Mouse (Mus musculus) MEL (cell line): Measurements from ENCODE around the gene Gm10770. TPM values are rescaled to one million over a fixed set of nuclear protein-coding genes. Genes with fewer than 3 reads are reported as not detected.
"Not testable (repeated sequence)": the region's sequence is repeated elsewhere in the genome, so short reads cannot be mapped to it uniquely, and the experiment has no call there.

Experiments used
- DNase-seq: peaks from one replicate; pipeline ENCODE4 v3.0.0; 2011; ENCODE audit warnings: low read depth, low spot score
- H3K27ac ChIP-seq: 2 replicates; pipeline ENCODE4 v1.5.1; 2012; ENCODE audit warnings: low read depth, mild to moderate bottlenecking, control low read depth, low read length, moderate library complexity; ENCODE audit not compliant: control insufficient read depth
- H3K27me3 ChIP-seq, 2 experiments: fragments of 150-350 bp in 1 of 2; sonication (generic) in 1 of 2; 2 replicates each; pipeline ENCODE4 v1.6.1; 2012; ENCODE audit warnings: low read length in 2 of 2, mild to moderate bottlenecking in 2 of 2, improper control_type of control experiment in 1 of 2, moderate library complexity in 1 of 2; ENCODE audit not compliant: insufficient read depth in 2 of 2, control insufficient read depth in 1 of 2
- H3K36me3 ChIP-seq, 2 experiments: 2 replicates each; pipeline ENCODE4 v1.6.1; 2012 to 2014; ENCODE audit warnings: low read length in 2 of 2, improper control_type of control experiment in 1 of 2, inconsistent platforms in 1 of 2, mild to moderate bottlenecking in 1 of 2; ENCODE audit not compliant: insufficient read depth in 2 of 2, control insufficient read depth in 1 of 2
- H3K4me1 ChIP-seq, 2 experiments: fragments of 150-350 bp in 1 of 2; sonication (generic) in 1 of 2; 2 replicates each; pipeline ENCODE4 v1.6.1; 2012; ENCODE audit warnings: low read length in 2 of 2, improper control_type of control experiment in 1 of 2, mild to moderate bottlenecking in 1 of 2; ENCODE audit not compliant: insufficient read depth in 2 of 2, control insufficient read depth in 1 of 2
- H3K4me3 ChIP-seq, 2 experiments: fragments of 150-350 bp in 1 of 2; sonication (generic) in 1 of 2; 2 replicates each; pipeline ENCODE4 v1.5.1; 2012; ENCODE audit warnings: low read depth in 2 of 2, low read length in 2 of 2, mild to moderate bottlenecking in 2 of 2, moderate library complexity in 2 of 2, control low read depth in 1 of 2, improper control_type of control experiment in 1 of 2; ENCODE audit not compliant: control insufficient read depth in 1 of 2, insufficient read depth in 1 of 2
- H3K79me2 ChIP-seq: 2 replicates; pipeline ENCODE4 v1.6.1; 2012; ENCODE audit warnings: mild to moderate bottlenecking, low read length, moderate library complexity; ENCODE audit not compliant: control insufficient read depth, poor library complexity, insufficient read depth
- H3K9ac ChIP-seq: 2 replicates; pipeline ENCODE4 v1.6.1; 2012; ENCODE audit warnings: low read depth, mild to moderate bottlenecking, control low read depth, low read length, moderate library complexity; ENCODE audit not compliant: control insufficient read depth, poor library complexity, severe bottlenecking
- H3K9me3 ChIP-seq: fragments of 150-350 bp; sonication (generic); replicated peaks from 2 replicates; pipeline ENCODE4 v1.6.1; 2012; ENCODE audit warnings: mild to moderate bottlenecking, low read length, improper control_type of control experiment, moderate library complexity; ENCODE audit not compliant: insufficient read depth
- BHLHE40 ChIP-seq: IDR thresholded peaks from 2 replicates; pipeline ENCODE4 v1.6.1; 2012; ENCODE audit warnings: low read depth, mild to moderate bottlenecking, inconsistent platforms, low read length, improper control_type of control experiment, borderline replicate concordance
- CHD1 ChIP-seq: IDR thresholded peaks from 2 replicates; pipeline ENCODE4 v1.6.1; 2012; ENCODE audit warnings: low read depth, mild to moderate bottlenecking, inconsistent platforms, low read length, improper control_type of control experiment
- CHD2 ChIP-seq: IDR thresholded peaks from 2 replicates; pipeline ENCODE4 v1.6.1; 2011; ENCODE audit warnings: low read length, improper control_type of control experiment
- JUND ChIP-seq: IDR thresholded peaks from 2 replicates; pipeline ENCODE4 v1.6.1; 2011; ENCODE audit warnings: low read depth, mild to moderate bottlenecking, improper control_type of control experiment, low read length
- MAFK ChIP-seq: IDR thresholded peaks from 2 replicates; pipeline ENCODE4 v1.6.1; 2011; ENCODE audit warnings: low read depth, mild to moderate bottlenecking, low read length, improper control_type of control experiment, borderline replicate concordance
- MAX ChIP-seq: IDR thresholded peaks from 2 replicates; pipeline ENCODE4 v1.6.1; 2011; ENCODE audit warnings: low read length, improper control_type of control experiment
- MYB ChIP-seq: IDR thresholded peaks from 2 replicates; pipeline ENCODE4 v1.6.1; 2011; ENCODE audit warnings: mild to moderate bottlenecking, low read depth, low read length, improper control_type of control experiment
- MYC ChIP-seq: IDR thresholded peaks from 2 replicates; pipeline ENCODE4 v1.6.1; 2011; ENCODE audit warnings: low read depth, mild to moderate bottlenecking, low read length, improper control_type of control experiment, moderate library complexity
- NRF1 ChIP-seq: IDR thresholded peaks from 2 replicates; pipeline ENCODE4 v1.6.1; 2014; ENCODE audit warnings: low read depth, mild to moderate bottlenecking, inconsistent platforms, low read length, improper control_type of control experiment, moderate library complexity; ENCODE audit not compliant: poor library complexity, insufficient read depth, severe bottlenecking
- POLR2AphosphoS2 ChIP-seq: IDR thresholded peaks from 2 replicates; pipeline ENCODE4 v1.6.1; 2011; ENCODE audit warnings: low read length, improper control_type of control experiment
- POLR2AphosphoS5 ChIP-seq: IDR thresholded peaks from 2 replicates; pipeline ENCODE4 v1.6.1; 2012; ENCODE audit warnings: low read depth, borderline replicate concordance, mild to moderate bottlenecking, inconsistent platforms, low read length, moderate library complexity, mixed read lengths
- SIN3A ChIP-seq: IDR thresholded peaks from 2 replicates; pipeline ENCODE4 v1.6.1; 2012; ENCODE audit warnings: low read length, improper control_type of control experiment, inconsistent platforms
- SMC3 ChIP-seq: IDR thresholded peaks from 2 replicates; pipeline ENCODE4 v1.6.1; 2011; ENCODE audit warnings: low read depth, low read length, improper control_type of control experiment
- TBP ChIP-seq: IDR thresholded peaks from 2 replicates; pipeline ENCODE4 v1.8.0; 2011; ENCODE audit warnings: low read depth, low read length, improper control_type of control experiment
- TCF12 ChIP-seq: IDR thresholded peaks from 2 replicates; pipeline ENCODE4 v1.6.1; 2014; ENCODE audit warnings: low read depth, mild to moderate bottlenecking, inconsistent platforms, low read length, improper control_type of control experiment, moderate library complexity
- ZMIZ1 ChIP-seq: IDR thresholded peaks from 2 replicates; pipeline ENCODE4 v1.6.1; 2012; ENCODE audit warnings: low read depth, mild to moderate bottlenecking, inconsistent platforms, low read length, improper control_type of control experiment, moderate library complexity
- polyA plus RNA-seq, 2 experiments: library from polyadenylated mRNA; stranded (reverse) in 1 of 2; unstranded in 1 of 2; fragments of >175 nt in 1 of 2; fragments of >200 nt in 1 of 2; gene quantifications; 2 replicates each; pipeline versions ENCODE4 v1.2.1 to v1.2.4; 2012; ENCODE audit warnings: low replicate concordance in 2 of 2, low read depth in 1 of 2; ENCODE audit not compliant: insufficient read length in 2 of 2, insufficient read depth in 1 of 2, missing spikeins in 1 of 2
- total RNA-seq: library from RNA; depleted of rRNA; stranded (reverse); fragments of 300-350 nt; gene quantifications from 2 replicates; pipeline ENCODE4 v1.2.3, GENCODE M21; 2012; rRNA removed

The Gm10770 gene
- total and polyA plus RNA-seq, 3 experiments, result not detected

DNA sequence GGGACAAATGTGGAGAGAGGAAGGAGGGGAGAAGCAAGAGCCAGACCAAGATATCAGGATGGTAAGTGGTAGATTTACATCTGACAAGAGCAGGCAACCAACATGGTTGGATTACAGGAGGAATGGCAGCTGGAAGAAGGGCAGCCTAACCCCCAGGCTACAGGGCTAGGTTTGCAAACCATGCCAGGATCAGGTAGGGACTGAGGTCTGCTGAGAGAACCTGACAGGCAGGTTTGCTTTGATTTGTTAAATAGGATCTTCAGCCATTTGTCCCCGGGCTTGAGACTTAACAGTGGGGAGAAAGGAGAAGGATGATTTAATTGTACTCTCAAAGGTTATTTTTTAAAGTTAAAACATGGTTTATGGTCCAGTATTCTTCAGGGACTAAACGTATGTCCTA lies 46.7 kb downstream of the Gm10770 start:
- no peak overlapping the region for H3K9ac ChIP-seq
- DNase-seq, result no peak
- no peak overlapping the region for H3K27ac ChIP-seq
- no peak for TF ChIP-seq CHD2
- TF ChIP-seq POLR2AphosphoS5, result no peak
- TF ChIP-seq MAFK, result no peak
- TF ChIP-seq MAX, result no peak
- TF ChIP-seq CHD1, result no peak
- TF ChIP-seq SMC3, result no peak
- no peak for TF ChIP-seq BHLHE40
- no peak for TF ChIP-seq JUND
- TF ChIP-seq ZMIZ1, result no peak
- no peak for TF ChIP-seq POLR2AphosphoS2
- TF ChIP-seq TBP, result no peak
- TF ChIP-seq MYB, result no peak
- no peak for TF ChIP-seq NRF1
- TF ChIP-seq TCF12, result no peak
- TF ChIP-seq MYC, result no peak
- no peak for TF ChIP-seq SIN3A
- peaks cover 2 to 3% of the 10 kb centered on the region in 2 experiments; a peak in 3 of 4 replicates for H3K36me3 ChIP-seq
- H3K9me3 ChIP-seq, result no peaks in the 10 kb centered on the region
- peaks cover 6% of the 10 kb centered on the region for H3K79me2 ChIP-seq
- no peaks in the 10 kb centered on the region for H3K27me3 ChIP-seq
- H3K4me1 ChIP-seq, result no peaks in the 10 kb centered on the region; a peak in 1 of 4 replicates
- H3K4me3 ChIP-seq, result no peak overlapping the region

DNA sequence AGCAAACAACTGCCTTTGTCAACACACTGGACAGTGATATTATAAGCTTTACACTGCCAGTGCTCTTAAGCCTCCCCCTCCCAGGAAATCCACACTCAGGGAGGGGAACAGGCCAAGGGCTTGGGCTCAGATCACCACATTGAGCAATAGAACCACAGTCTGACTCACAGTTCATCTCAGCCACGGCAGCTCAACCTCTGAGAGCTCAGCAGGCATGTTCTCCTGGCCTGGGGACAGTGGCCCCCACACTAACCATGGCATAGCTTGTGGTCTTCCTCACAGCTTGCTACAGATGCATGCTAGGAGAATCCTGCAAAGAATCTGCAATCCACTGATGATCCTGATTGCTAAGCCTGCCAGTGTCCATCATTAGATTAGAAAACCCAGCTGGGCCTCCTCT lies 47.5 kb downstream of the Gm10770 start:
- not testable (repeated sequence) for H3K27me3 ChIP-seq, H3K27ac ChIP-seq, H3K4me1 ChIP-seq, H3K4me3 ChIP-seq, H3K79me2 ChIP-seq, H3K36me3 ChIP-seq, H3K9ac ChIP-seq, H3K9me3 ChIP-seq, DNase-seq

Other genes starting within 250 kb of the Gm10770 start
- 6.9 and 8.2 TPM in 2 replicates for gene Zfp120, start 43.0 kb downstream of the Gm10770 start, total RNA-seq
- 100 to 1,000 TPM in 1 of 2 experiments, 1 to 10 TPM in 1; 3.8 to 445 TPM for gene Zfp120, start 43.0 kb downstream of the Gm10770 start, polyA plus RNA-seq
- 5.9 and 8.2 TPM in 2 replicates for gene Gm14139, start 2.1 kb upstream of the Gm10770 start, total RNA-seq
- gene Gm14139, start 2.1 kb upstream of the Gm10770 start, polyA plus RNA-seq, result 1,000 to 10,000 TPM in 1 of 2 experiments, 1 to 10 TPM in 1; 3.7 to 1,370 TPM
- gene Zfp937, start 38.4 kb upstream of the Gm10770 start, total RNA-seq, result not detected in 2 replicates
- not detected for gene Zfp937, start 38.4 kb upstream of the Gm10770 start, polyA plus RNA-seq
- gene Gm21994, start 75.9 kb upstream of the Gm10770 start, total RNA-seq, result 5.8 and 6.3 TPM in 2 replicates
- gene Gm21994, start 75.9 kb upstream of the Gm10770 start, polyA plus RNA-seq, result 100 to 1,000 TPM in 1 of 2 experiments, 1 to 10 TPM in 1; 6.4 to 803 TPM
- gene Gm14124, start 77.8 kb upstream of the Gm10770 start, total RNA-seq, result 0.12 TPM in 1 of 2 replicates, not detected in the other
- gene Gm14124, start 77.8 kb upstream of the Gm10770 start, polyA plus RNA-seq, result under 1 TPM in 1 of 2 experiments, not detected in 1; 0.04 TPM
- gene Gm10130, start 144.0 kb upstream of the Gm10770 start, total RNA-seq, result 2.6 and 3.2 TPM in 2 replicates
- 1 to 10 TPM in 1 of 2 experiments, not detected in 1; 7.4 TPM for gene Gm10130, start 144.0 kb upstream of the Gm10770 start, polyA plus RNA-seq
- gene 3300002I08Rik, start 183.1 kb upstream of the Gm10770 start, total RNA-seq, result not detected in 2 replicates
- not detected for gene 3300002I08Rik, start 183.1 kb upstream of the Gm10770 start, polyA plus RNA-seq